Mouse (Mus musculus): ENCODE data around the gene Gm20388. TPM values are rescaled to one million over a fixed set of nuclear protein-coding genes. Genes with fewer than 3 reads are reported as not detected.

Gene Gm20388
- polyA plus RNA-seq, 1 experiment from 2014 or later: not detected

GRCm38 (mm10) chr8:119911258-119911962 lies 769 bp downstream of the Gm20388 start:
- peak overlapping the region; percentile 89 for H3K4me2 ChIP-seq (replicated peaks)
- no peaks in the 10 kb centered on the region for H3K36me3 ChIP-seq (replicated peaks; ENCODE audit: control insufficient read depth, insufficient read depth)
- H3K9ac ChIP-seq: peak overlapping the region; percentile 87
- WGBS: 1% methylated on average over 30 of the region's 30 CpGs
- peak overlapping the region; percentile 94 for H3K27ac ChIP-seq
- peak overlapping the region; percentile 77 for H3K4me3 ChIP-seq (replicated peaks; ENCODE audit: low read length)
- DNase-seq (ENCODE audit: low spot score) (peak; percentile 29), ATAC-seq (ENCODE audit: low FRiP score) (peak; percentile 61; the same call in 1 of the 2 replicates)
- no peaks in the 10 kb centered on the region for H3K9me3 ChIP-seq (ENCODE audit: control insufficient read depth, low read length)
- peaks cover 42% of the 10 kb centered on the region for H3K4me1 ChIP-seq (replicated peaks; ENCODE audit: control insufficient read depth, insufficient read depth, low read length)
- no peaks in the 10 kb centered on the region for H3K27me3 ChIP-seq (ENCODE audit: control insufficient read depth, insufficient read depth, low read length)

GRCm38 (mm10) chr8:119912643-119913042 lies 2.0 kb downstream of the Gm20388 start:
- Histone ChIP-seq H3K27me3 (ENCODE audit: control insufficient read depth, insufficient read depth, low read length) (no peaks in the 10 kb centered on the region), H3K9ac (no peak overlapping the region), H3K4me1 (replicated peaks; ENCODE audit: control insufficient read depth, insufficient read depth, low read length) (peaks cover 43% of the 10 kb centered on the region), H3K4me2 (replicated peaks) (peak overlapping the region; percentile 89), H3K9me3 (ENCODE audit: control insufficient read depth, low read length) (no peaks in the 10 kb centered on the region), H3K4me3 (replicated peaks; ENCODE audit: low read length) (0 out of 2 replicates have a peak overlapping the region, but pooled peaks have one; percentile 0), H3K36me3 (replicated peaks; ENCODE audit: control insufficient read depth, insufficient read depth) (0 out of 2 replicates have a peak, but pooled peaks cover under 1% of the 10 kb centered on the region), H3K27ac (no peak overlapping the region)
- DNase-seq (ENCODE audit: low spot score) (no peak), ATAC-seq (ENCODE audit: low FRiP score) (no peak)
- WGBS: 48% methylated on average over 6 of the region's 6 CpGs

GRCm38 (mm10) chr8:119913181-119913580 lies 2.5 kb downstream of the Gm20388 start:
- Histone ChIP-seq H3K9me3 (ENCODE audit: control insufficient read depth, low read length) (no peaks in the 10 kb centered on the region), H3K4me3 (replicated peaks; ENCODE audit: low read length) (no peak overlapping the region), H3K4me2 (replicated peaks) (peak overlapping the region; percentile 89), H3K27me3 (ENCODE audit: control insufficient read depth, insufficient read depth, low read length) (no peaks in the 10 kb centered on the region), H3K4me1 (replicated peaks; ENCODE audit: control insufficient read depth, insufficient read depth, low read length) (peaks cover 43% of the 10 kb centered on the region), H3K27ac (no peak overlapping the region), H3K36me3 (replicated peaks; ENCODE audit: control insufficient read depth, insufficient read depth) (0 out of 2 replicates have a peak, but pooled peaks cover 6% of the 10 kb centered on the region), H3K9ac (no peak overlapping the region)
- 73% methylated on average over 3 of the region's 3 CpGs for WGBS
- no peak for DNase-seq (ENCODE audit: low spot score)
- no peak for ATAC-seq (ENCODE audit: low FRiP score)

DNA sequence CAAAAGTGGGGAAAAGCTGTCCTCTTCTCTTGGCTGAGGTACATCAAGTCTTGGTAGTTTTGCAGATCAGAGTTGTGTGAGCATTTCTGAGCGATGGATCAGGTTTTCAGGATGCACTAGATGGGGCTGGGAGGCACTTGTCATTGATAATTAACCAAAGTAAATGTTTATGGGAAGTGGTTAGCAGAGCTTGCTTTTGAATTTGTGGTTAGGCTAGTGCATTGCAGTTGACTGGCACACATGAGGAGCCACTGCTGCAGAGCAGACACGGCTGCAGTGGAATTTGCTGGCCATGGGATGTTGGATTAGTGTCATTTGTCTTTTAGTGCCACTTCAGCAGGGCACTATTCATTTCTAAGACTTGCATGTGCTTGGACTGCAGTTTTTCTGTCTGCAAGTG lies 3.5 kb downstream of the Gm20388 start:
- 0 out of 2 replicates have a peak overlapping the region, but pooled peaks have one; percentile 9 for H3K4me2 ChIP-seq (replicated peaks)
- WGBS: 52% methylated on average over 2 of the region's 2 CpGs
- DNase-seq (ENCODE audit: low spot score) (no peak), ATAC-seq (ENCODE audit: low FRiP score) (no peak)
- no peaks in the 10 kb centered on the region for H3K27me3 ChIP-seq (ENCODE audit: control insufficient read depth, insufficient read depth, low read length)
- no peak overlapping the region for H3K9ac ChIP-seq
- no peak overlapping the region for H3K27ac ChIP-seq
- peaks cover 10% of the 10 kb centered on the region; the same call in 1 of the 2 replicates for H3K36me3 ChIP-seq (replicated peaks; ENCODE audit: control insufficient read depth, insufficient read depth)
- H3K4me3 ChIP-seq (replicated peaks; ENCODE audit: low read length): no peak overlapping the region
- H3K4me1 ChIP-seq (replicated peaks; ENCODE audit: control insufficient read depth, insufficient read depth, low read length): peaks cover 43% of the 10 kb centered on the region
- H3K9me3 ChIP-seq (ENCODE audit: control insufficient read depth, low read length): no peaks in the 10 kb centered on the region

DNA sequence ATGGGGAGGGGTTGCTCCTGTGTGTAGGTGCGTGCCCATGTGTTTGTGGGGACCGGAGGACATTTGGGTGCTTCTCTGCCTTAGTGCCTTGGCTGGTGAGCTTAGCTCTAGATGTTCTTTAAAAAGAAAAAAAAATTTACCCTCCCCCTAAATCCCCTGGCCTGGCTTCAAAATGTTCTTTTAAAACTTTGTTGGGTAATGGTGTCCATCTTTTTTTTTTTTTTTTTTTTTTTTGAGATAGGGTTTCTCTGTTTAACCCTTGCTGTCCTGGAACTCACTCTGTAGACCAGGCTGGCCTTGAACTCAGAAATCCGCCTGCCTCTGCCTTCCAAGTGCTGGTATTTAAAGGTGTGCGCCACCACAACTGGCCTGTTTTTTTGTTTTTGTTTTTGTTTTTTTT lies 4.7 kb downstream of the Gm20388 start:
- Histone ChIP-seq H3K4me2 (replicated peaks) (no peak overlapping the region), H3K36me3 (replicated peaks; ENCODE audit: control insufficient read depth, insufficient read depth) (peaks cover 10% of the 10 kb centered on the region; the same call in 1 of the 2 replicates), H3K27me3 (ENCODE audit: control insufficient read depth, insufficient read depth, low read length) (no peaks in the 10 kb centered on the region), H3K9me3 (ENCODE audit: control insufficient read depth, low read length) (no peaks in the 10 kb centered on the region), H3K27ac (no peak overlapping the region), H3K9ac (no peak overlapping the region), H3K4me1 (replicated peaks; ENCODE audit: control insufficient read depth, insufficient read depth, low read length) (peaks cover 38% of the 10 kb centered on the region), H3K4me3 (replicated peaks; ENCODE audit: low read length) (no peak overlapping the region)
- WGBS: 98% methylated on average over 4 of the region's 4 CpGs
- DNase-seq (ENCODE audit: low spot score) (no peak), ATAC-seq (ENCODE audit: low FRiP score) (no peak)

GRCm38 (mm10) chr8:119916237-119916892 lies 5.7 kb downstream of the Gm20388 start:
- peaks cover 10% of the 10 kb centered on the region; the same call in 1 of the 2 replicates for H3K36me3 ChIP-seq (replicated peaks; ENCODE audit: control insufficient read depth, insufficient read depth)
- 68% methylated on average over 16 of the region's 16 CpGs for WGBS
- H3K27ac ChIP-seq: no peak overlapping the region
- no peaks in the 10 kb centered on the region for H3K27me3 ChIP-seq (ENCODE audit: control insufficient read depth, insufficient read depth, low read length)
- no peaks in the 10 kb centered on the region for H3K9me3 ChIP-seq (ENCODE audit: control insufficient read depth, low read length)
- DNase-seq (ENCODE audit: low spot score) (no peak), ATAC-seq (ENCODE audit: low FRiP score) (no peak)
- peaks cover 38% of the 10 kb centered on the region for H3K4me1 ChIP-seq (replicated peaks; ENCODE audit: control insufficient read depth, insufficient read depth, low read length)
- no peak overlapping the region for H3K9ac ChIP-seq
- no peak overlapping the region for H3K4me3 ChIP-seq (replicated peaks; ENCODE audit: low read length)
- no peak overlapping the region for H3K4me2 ChIP-seq (replicated peaks)

DNA sequence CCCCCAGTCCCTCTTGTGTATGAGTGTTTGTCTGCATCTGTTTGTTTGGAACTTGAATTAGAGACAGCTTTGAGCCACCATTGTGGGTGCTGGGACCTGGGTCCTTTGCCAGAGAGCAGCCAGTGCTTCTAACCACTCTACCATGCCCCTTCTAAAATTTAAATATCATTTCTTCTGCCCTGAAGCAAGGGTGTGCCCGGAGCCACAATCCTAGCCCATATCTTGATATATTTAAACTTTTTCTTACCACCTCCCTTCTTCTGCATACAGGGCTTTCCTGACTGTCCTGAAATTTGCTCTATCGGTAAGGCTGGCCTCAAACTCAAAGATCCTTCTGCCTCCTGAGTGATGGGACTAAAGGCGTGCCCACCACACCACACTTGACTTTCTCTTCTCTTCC lies 6.8 kb downstream of the Gm20388 start:
- peaks cover 28% of the 10 kb centered on the region for H3K4me1 ChIP-seq (replicated peaks; ENCODE audit: control insufficient read depth, insufficient read depth, low read length)
- DNase-seq (ENCODE audit: low spot score): no peak
- H3K27ac ChIP-seq: no peak overlapping the region
- H3K27me3 ChIP-seq (ENCODE audit: control insufficient read depth, insufficient read depth, low read length): no peaks in the 10 kb centered on the region
- no peaks in the 10 kb centered on the region for H3K9me3 ChIP-seq (ENCODE audit: control insufficient read depth, low read length)
- no peak for ATAC-seq (ENCODE audit: low FRiP score)
- no peak overlapping the region for H3K4me2 ChIP-seq (replicated peaks)
- WGBS: 98% methylated on average over 3 of the region's 3 CpGs
- no peak overlapping the region for H3K9ac ChIP-seq
- H3K36me3 ChIP-seq (replicated peaks; ENCODE audit: control insufficient read depth, insufficient read depth): peaks cover 10% of the 10 kb centered on the region; the same call in 1 of the 2 replicates
- no peak overlapping the region for H3K4me3 ChIP-seq (replicated peaks; ENCODE audit: low read length)

GRCm38 (mm10) chr8:119918155-119918567 lies 7.5 kb downstream of the Gm20388 start:
- H3K4me1 ChIP-seq (replicated peaks; ENCODE audit: control insufficient read depth, insufficient read depth, low read length): peaks cover 20% of the 10 kb centered on the region
- ATAC-seq (ENCODE audit: low FRiP score): no peak
- WGBS: 96% methylated on average over 1 of the region's 1 CpGs

DNA sequence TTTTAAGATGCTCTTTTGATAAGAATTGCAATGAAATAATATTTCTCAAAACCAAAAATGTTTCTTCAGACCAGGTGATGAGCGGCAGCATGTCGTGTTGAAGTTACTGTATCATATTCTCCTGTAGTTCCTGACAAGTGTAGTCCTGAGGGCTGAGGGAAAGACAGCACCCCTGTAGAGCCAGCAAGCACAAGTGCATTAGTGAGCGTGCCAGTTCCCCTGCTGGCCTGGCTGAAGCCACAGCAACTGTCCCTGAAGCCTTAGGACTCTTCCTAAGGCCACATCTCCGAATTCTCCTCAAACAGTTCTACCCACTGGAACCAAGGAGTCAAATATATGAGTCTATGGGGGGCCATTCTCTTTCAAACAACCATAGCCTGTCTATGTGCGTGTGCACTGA lies 12.6 kb downstream of the Gm20388 start:
- H3K4me1 ChIP-seq (replicated peaks; ENCODE audit: control insufficient read depth, insufficient read depth, low read length): no peaks in the 10 kb centered on the region
- DNase-seq (ENCODE audit: low spot score): no peak
- peaks cover 4% of the 10 kb centered on the region; the same call in 1 of the 2 replicates for H3K36me3 ChIP-seq (replicated peaks; ENCODE audit: control insufficient read depth, insufficient read depth)
- H3K4me2 ChIP-seq (replicated peaks): no peak overlapping the region
- H3K9ac ChIP-seq: no peak overlapping the region
- H3K27me3 ChIP-seq (ENCODE audit: control insufficient read depth, insufficient read depth, low read length): no peaks in the 10 kb centered on the region
- WGBS: 70% methylated on average over 5 of the region's 5 CpGs
- no peak overlapping the region for H3K4me3 ChIP-seq (replicated peaks; ENCODE audit: low read length)
- no peak for ATAC-seq (ENCODE audit: low FRiP score)
- no peaks in the 10 kb centered on the region for H3K9me3 ChIP-seq (ENCODE audit: control insufficient read depth, low read length)
- no peak overlapping the region for H3K27ac ChIP-seq

More at GRCm38 (mm10) chr8:119918155-119918567, 7.5 kb downstream of the Gm20388 start:
- DNase-seq (ENCODE audit: low spot score): no peak
- no peak overlapping the region for H3K27ac ChIP-seq
- H3K27me3 ChIP-seq (ENCODE audit: control insufficient read depth, insufficient read depth, low read length): no peaks in the 10 kb centered on the region
- no peak overlapping the region for H3K4me3 ChIP-seq (replicated peaks; ENCODE audit: low read length)
- no peak overlapping the region for H3K9ac ChIP-seq
- peaks cover 10% of the 10 kb centered on the region; the same call in 1 of the 2 replicates for H3K36me3 ChIP-seq (replicated peaks; ENCODE audit: control insufficient read depth, insufficient read depth)
- no peaks in the 10 kb centered on the region for H3K9me3 ChIP-seq (ENCODE audit: control insufficient read depth, low read length)
- H3K4me2 ChIP-seq (replicated peaks): no peak overlapping the region
